Mouse (Mus musculus): ENCODE data around the gene Ssh1. TPM values are rescaled to one million over a fixed set of nuclear protein-coding genes. Genes with fewer than 3 reads are reported as not detected.
A peak's percentile ranks its signal among the peaks of the same experiment; 100 is the strongest.

The Ssh1 gene
- polyA plus RNA-seq, 1 experiment from 2014 or later: 15.1 TPM

GRCm38 (mm10) chr5:113975538-113976215 is 18.0 kb downstream of the Ssh1 start:
- WGBS: 70% methylated on average over 9 of the region's 9 CpGs
- Histone ChIP-seq H3K9ac (no peak overlapping the region), H3K9me3 (no peaks in the 10 kb centered on the region), H3K4me3 (no peak overlapping the region), H3K27ac (no peak overlapping the region), H3K36me3 (replicated peaks) (no peaks in the 10 kb centered on the region), H3K4me2 (no peak overlapping the region), H3K27me3 (replicated peaks) (no peaks in the 10 kb centered on the region), H3K4me1 (peaks cover 35% of the 10 kb centered on the region)
- 0 out of 2 replicates have a peak, but pooled peaks have one; percentile 30 for ATAC-seq (replicated peaks)

GRCm38 (mm10) chr5:113974576-113974975 is 19.1 kb downstream of the Ssh1 start:
- 54% methylated on average over 15 of the region's 15 CpGs for WGBS
- no peaks in the 10 kb centered on the region for H3K27me3 ChIP-seq (replicated peaks)
- no peak overlapping the region for H3K4me2 ChIP-seq
- H3K4me3 ChIP-seq: no peak overlapping the region
- H3K36me3 ChIP-seq (replicated peaks): no peaks in the 10 kb centered on the region
- H3K9ac ChIP-seq: no peak overlapping the region
- H3K4me1 ChIP-seq: peaks cover 35% of the 10 kb centered on the region
- H3K27ac ChIP-seq: no peak overlapping the region
- no peak for ATAC-seq (replicated peaks)
- H3K9me3 ChIP-seq: no peaks in the 10 kb centered on the region

GRCm38 (mm10) chr5:113973790-113974189 is 19.9 kb downstream of the Ssh1 start:
- no peak for ATAC-seq (replicated peaks)
- no peak overlapping the region for H3K4me2 ChIP-seq
- H3K4me3 ChIP-seq: no peak overlapping the region
- peaks cover 35% of the 10 kb centered on the region for H3K4me1 ChIP-seq
- WGBS: 93% methylated on average over 8 of the region's 8 CpGs
- H3K27me3 ChIP-seq (replicated peaks): no peaks in the 10 kb centered on the region
- no peak overlapping the region for H3K27ac ChIP-seq
- H3K36me3 ChIP-seq (replicated peaks): peaks cover 7% of the 10 kb centered on the region; the same call in 1 of the 2 replicates
- H3K9me3 ChIP-seq: no peaks in the 10 kb centered on the region
- H3K9ac ChIP-seq: no peak overlapping the region

GRCm38 (mm10) chr5:113972589-113973515 is 20.8 kb downstream of the Ssh1 start:
- no peak overlapping the region for H3K4me3 ChIP-seq
- H3K27ac ChIP-seq: peak overlapping the region; percentile 57
- H3K9ac ChIP-seq: no peak overlapping the region
- no peaks in the 10 kb centered on the region for H3K9me3 ChIP-seq
- peaks cover 35% of the 10 kb centered on the region for H3K4me1 ChIP-seq
- WGBS: 19% methylated on average over 18 of the region's 18 CpGs
- 0 out of 2 replicates have a peak, but pooled peaks have one; percentile 42 for ATAC-seq (replicated peaks)
- H3K27me3 ChIP-seq (replicated peaks): no peaks in the 10 kb centered on the region
- H3K4me2 ChIP-seq: peak overlapping the region; percentile 24
- H3K36me3 ChIP-seq (replicated peaks): peaks cover 10% of the 10 kb centered on the region; the same call in 1 of the 2 replicates

GRCm38 (mm10) chr5:113971434-113971960 is 22.2 kb downstream of the Ssh1 start:
- Histone ChIP-seq H3K36me3 (replicated peaks) (peaks cover 10% of the 10 kb centered on the region; the same call in 1 of the 2 replicates), H3K4me3 (no peak overlapping the region), H3K27ac (no peak overlapping the region), H3K4me1 (peaks cover 35% of the 10 kb centered on the region), H3K9me3 (no peaks in the 10 kb centered on the region), H3K27me3 (replicated peaks) (no peaks in the 10 kb centered on the region), H3K9ac (no peak overlapping the region), H3K4me2 (no peak overlapping the region)
- ATAC-seq (replicated peaks): no peak
- 80% methylated on average over 10 of the region's 10 CpGs for WGBS

- Histone ChIP-seq H3K9me3 (no peaks in the 10 kb centered on the region), H3K36me3 (replicated peaks) (peaks cover 16% of the 10 kb centered on the region)
Measured at GRCm38 (mm10) chr5:113968371-113968770, 25.3 kb downstream of the Ssh1 start.

GRCm38 (mm10) chr5:113966452-113967150 is 27.1 kb downstream of the Ssh1 start:
- H3K9me3 ChIP-seq: no peaks in the 10 kb centered on the region
- no peak overlapping the region for H3K27ac ChIP-seq
- no peak overlapping the region for H3K9ac ChIP-seq
- no peak for ATAC-seq (replicated peaks)
- WGBS: 94% methylated on average over 13 of the region's 13 CpGs
- H3K4me2 ChIP-seq: no peak overlapping the region
- no peaks in the 10 kb centered on the region for H3K27me3 ChIP-seq (replicated peaks)
- H3K4me1 ChIP-seq: no peaks in the 10 kb centered on the region
- peaks cover 16% of the 10 kb centered on the region for H3K36me3 ChIP-seq (replicated peaks)
- H3K4me3 ChIP-seq: no peak overlapping the region

More at GRCm38 (mm10) chr5:113968371-113968770, 25.3 kb downstream of the Ssh1 start:
- no peak for ATAC-seq (replicated peaks)
- no peaks in the 10 kb centered on the region for H3K27me3 ChIP-seq (replicated peaks)
- WGBS: 42% methylated on average over 11 of the region's 11 CpGs
- H3K9ac ChIP-seq: no peak overlapping the region
- no peak overlapping the region for H3K4me2 ChIP-seq
- peaks cover 13% of the 10 kb centered on the region for H3K4me1 ChIP-seq
- no peak overlapping the region for H3K4me3 ChIP-seq
- no peak overlapping the region for H3K27ac ChIP-seq

GRCm38 (mm10) chr5:113965659-113966185 is 28.0 kb downstream of the Ssh1 start:
- Histone ChIP-seq H3K27ac (no peak overlapping the region), H3K9ac (no peak overlapping the region), H3K36me3 (replicated peaks) (peaks cover 16% of the 10 kb centered on the region), H3K9me3 (no peaks in the 10 kb centered on the region), H3K4me2 (no peak overlapping the region), H3K4me1 (no peaks in the 10 kb centered on the region), H3K4me3 (no peak overlapping the region), H3K27me3 (replicated peaks) (no peaks in the 10 kb centered on the region)
- no peak for ATAC-seq (replicated peaks)
- 99% methylated on average over 7 of the region's 7 CpGs for WGBS

- H3K4me2 ChIP-seq: no peak overlapping the region
- ATAC-seq (replicated peaks): no peak
- no peak overlapping the region for H3K4me3 ChIP-seq
- no peaks in the 10 kb centered on the region for H3K9me3 ChIP-seq
- no peaks in the 10 kb centered on the region for H3K27me3 ChIP-seq (replicated peaks)
- 89% methylated on average over 14 of the region's 14 CpGs for WGBS
- H3K4me1 ChIP-seq: no peaks in the 10 kb centered on the region
- no peak overlapping the region for H3K27ac ChIP-seq
- no peak overlapping the region for H3K9ac ChIP-seq
- H3K36me3 ChIP-seq (replicated peaks): peaks cover 16% of the 10 kb centered on the region
Measured at GRCm38 (mm10) chr5:113964972-113965371, 28.7 kb downstream of the Ssh1 start.

- WGBS: 88% methylated on average over 7 of the region's 7 CpGs
- no peak for ATAC-seq (replicated peaks)
- peaks cover 6% of the 10 kb centered on the region for H3K36me3 ChIP-seq (replicated peaks)
Measured at GRCm38 (mm10) chr5:113961776-113962175, 31.9 kb downstream of the Ssh1 start.

GRCm38 (mm10) chr5:113960416-113960815 is 33.3 kb downstream of the Ssh1 start:
- Histone ChIP-seq H3K27me3 (replicated peaks) (no peaks in the 10 kb centered on the region), H3K36me3 (replicated peaks) (peaks cover 6% of the 10 kb centered on the region), H3K4me3 (no peak overlapping the region), H3K9me3 (no peaks in the 10 kb centered on the region), H3K4me1 (no peaks in the 10 kb centered on the region), H3K9ac (no peak overlapping the region), H3K27ac (no peak overlapping the region), H3K4me2 (no peak overlapping the region)
- 75% methylated on average over 8 of the region's 8 CpGs for WGBS
- ATAC-seq (replicated peaks): no peak

More at GRCm38 (mm10) chr5:113961776-113962175, 31.9 kb downstream of the Ssh1 start:
- Histone ChIP-seq H3K4me2 (no peak overlapping the region), H3K4me3 (no peak overlapping the region), H3K27ac (no peak overlapping the region), H3K4me1 (no peaks in the 10 kb centered on the region), H3K27me3 (replicated peaks) (no peaks in the 10 kb centered on the region), H3K9me3 (no peaks in the 10 kb centered on the region), H3K9ac (no peak overlapping the region)
